Mouse (Mus musculus): Measurements from ENCODE around the gene Nlrp9c.
"Not testable (repeated sequence)": the region's sequence is repeated elsewhere in the genome, so short reads cannot be mapped to it uniquely, and the experiment has no call there.

DNA sequence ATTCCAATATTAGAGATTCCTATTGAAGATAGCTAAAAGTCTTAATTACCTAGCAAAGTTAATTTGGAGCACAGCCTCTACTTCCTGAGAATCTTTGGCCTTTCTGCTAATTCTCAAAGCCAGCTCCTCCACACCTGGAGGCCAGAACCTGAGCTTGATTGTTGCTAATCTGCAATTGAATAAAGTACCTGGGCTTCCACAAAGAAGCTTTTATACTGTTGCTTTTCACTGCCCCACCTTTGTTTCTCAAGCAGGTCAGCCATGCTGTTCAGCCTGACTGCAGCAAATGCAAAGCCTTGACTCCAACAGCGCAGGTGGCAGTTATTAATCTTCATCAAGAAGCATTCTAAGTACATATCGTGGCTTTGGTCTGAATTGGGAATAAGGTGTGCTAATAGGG, 12.4 kb downstream of the Nlrp9c start:
- TF ChIP-seq EP300, CTCF (IDR thresholded peaks at IDR 0.05; ENCODE audit: low read depth): not testable (repeated sequence)

Data from liver, embryonic 14.5 days (tissue).